Mouse (Mus musculus) neural tube, embryonic 11.5 days (tissue): Measurements from ENCODE around the gene Acta2. TPM values are rescaled to one million over a fixed set of nuclear protein-coding genes. Genes with fewer than 3 reads are reported as not detected.

Source experiments
- ATAC-seq: fragments of 200-750 bp; cut with Nextera tagmentation; 2 replicates; pipeline ENCODE4 v1.8.0; 2017; ENCODE audit warnings: moderate number of reproducible peaks, mild to moderate bottlenecking, moderate TSS enrichment, moderate library complexity; ENCODE audit not compliant: insufficient read depth, low FRiP score, low TSS enrichment
- DNase-seq: peaks from one replicate; pipeline ENCODE4 v3.0.0-alpha.2; 2015; ENCODE audit warnings: low spot score
- H3K27ac ChIP-seq: fragments of 300-500 bp; sonication (generic); 2 replicates; pipeline ENCODE4 v1.5.1; 2014; ENCODE audit warnings: low read depth, mild to moderate bottlenecking, low read length
- H3K27me3 ChIP-seq: fragments of 300-500 bp; sonication (generic); 2 replicates; pipeline ENCODE4 v1.6.1; 2014; ENCODE audit warnings: mild to moderate bottlenecking, low read length, mixed read lengths; ENCODE audit not compliant: control insufficient read depth, insufficient read depth
- H3K36me3 ChIP-seq: fragments of 300-500 bp; sonication (generic); 2 replicates; pipeline ENCODE4 v1.6.1; 2014; ENCODE audit warnings: mild to moderate bottlenecking, low read length, moderate library complexity, mixed read lengths; ENCODE audit not compliant: control insufficient read depth, insufficient read depth
- H3K4me1 ChIP-seq: fragments of 300-500 bp; sonication (generic); 2 replicates; pipeline ENCODE4 v1.6.1; 2014; ENCODE audit warnings: low read length, mixed read lengths; ENCODE audit not compliant: control insufficient read depth, insufficient read depth
- H3K4me2 ChIP-seq: fragments of 300-500 bp; sonication (generic); 2 replicates; pipeline ENCODE4 v1.6.1; 2014; ENCODE audit warnings: low read depth, mild to moderate bottlenecking, moderate library complexity
- H3K4me3 ChIP-seq: fragments of 300-500 bp; sonication (generic); 2 replicates; pipeline ENCODE4 v1.5.1; 2014; ENCODE audit warnings: low read depth, low read length
- H3K9ac ChIP-seq: fragments of 300-500 bp; sonication (generic); 2 replicates; pipeline ENCODE4 v1.6.1; 2014; ENCODE audit warnings: mild to moderate bottlenecking, low read length
- H3K9me3 ChIP-seq: fragments of 300-500 bp; sonication (generic); 2 replicates; pipeline ENCODE4 v1.6.1; 2016; ENCODE audit warnings: low read length; ENCODE audit not compliant: control insufficient read depth
- WGBS: fragments of 180-500 bp; shearing (Covaris S2); extraction: QIAGEN DNeasy Blood & Tissue Kit; methylation state at CpG from one replicate; pipeline ENCODE4 v1.1.7; 2014; 5-methylcytosine and 5-hydroxymethylcytosine counted together
- polyA plus RNA-seq: library from polyadenylated mRNA; unstranded; fragments of >200 nt; fragmentation: Nextera tagmentation; extraction: Ambion mirVana; gene quantifications from 2 replicates; pipeline ENCODE4 v1.2.1, GENCODE M21; 2014

Gene Acta2
- polyA plus RNA-seq, 1 experiment from 2014 or later, result 62.3 TPM

- H3K36me3 ChIP-seq, result no peaks in the 10 kb centered on the region
- H3K9me3 ChIP-seq, result no peaks in the 10 kb centered on the region
- DNase-seq, result no peak
- no peak overlapping the region for H3K27ac ChIP-seq
- no peaks in the 10 kb centered on the region for H3K27me3 ChIP-seq
- no peaks in the 10 kb centered on the region for H3K4me1 ChIP-seq
- WGBS, result 71% methylated on average over 15 of the region's 15 CpGs
- H3K4me3 ChIP-seq, result no peak overlapping the region
- no peak overlapping the region for H3K4me2 ChIP-seq
- no peak overlapping the region for H3K9ac ChIP-seq
- ATAC-seq, result peak; percentile 14; the same call in 1 of the 2 replicates
Observed at GRCm38 (mm10) chr19:34241247-34241915, 14.0 kb downstream of the Acta2 start.

DNA sequence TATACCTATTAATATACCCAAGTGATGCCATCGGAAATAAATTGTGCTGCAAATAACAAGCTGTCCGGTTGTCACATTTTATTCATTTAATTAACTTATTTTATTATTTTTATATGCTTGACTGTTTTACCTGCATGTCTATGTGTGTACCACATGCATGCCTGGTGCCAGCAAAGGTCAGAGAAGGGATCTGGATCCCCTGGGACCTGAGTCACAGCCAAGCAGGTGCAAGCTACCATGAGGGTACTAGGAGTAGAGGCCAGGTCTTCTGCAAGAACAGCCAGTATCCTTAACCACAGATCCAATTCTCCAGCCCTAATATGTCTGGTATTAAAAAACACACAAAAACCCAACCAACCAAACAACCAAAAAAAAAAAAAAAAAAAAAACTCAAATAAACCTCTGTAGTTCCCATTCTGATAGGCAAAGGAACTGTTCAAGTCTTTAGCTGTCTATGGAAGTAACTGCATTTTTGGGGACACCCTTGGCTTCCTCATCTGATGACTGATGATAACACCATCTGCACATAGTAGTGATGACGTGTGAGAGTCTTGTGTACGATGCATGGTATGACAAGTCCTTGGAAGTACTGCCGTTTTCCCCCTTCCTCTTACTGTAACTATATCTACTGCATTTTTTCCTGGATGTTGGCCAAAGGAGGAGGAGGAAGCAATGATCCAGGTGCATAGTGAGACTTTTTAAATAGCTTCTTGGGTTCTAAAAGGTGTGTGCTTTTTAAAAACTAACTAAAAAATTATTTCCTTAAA lies 14.9 kb downstream of the Acta2 start:
- no peaks in the 10 kb centered on the region for H3K9me3 ChIP-seq
- H3K36me3 ChIP-seq, result no peaks in the 10 kb centered on the region
- no peaks in the 10 kb centered on the region for H3K4me1 ChIP-seq
- H3K27me3 ChIP-seq, result no peaks in the 10 kb centered on the region
- H3K9ac ChIP-seq, result no peak overlapping the region
- H3K27ac ChIP-seq, result no peak overlapping the region
- 95% methylated on average over 5 of the region's 5 CpGs for whole genome bisulfite sequencing
- no peak overlapping the region for H3K4me2 ChIP-seq
- DNase-seq (no peak), ATAC-seq (no peak)
- H3K4me3 ChIP-seq, result no peak overlapping the region

DNA sequence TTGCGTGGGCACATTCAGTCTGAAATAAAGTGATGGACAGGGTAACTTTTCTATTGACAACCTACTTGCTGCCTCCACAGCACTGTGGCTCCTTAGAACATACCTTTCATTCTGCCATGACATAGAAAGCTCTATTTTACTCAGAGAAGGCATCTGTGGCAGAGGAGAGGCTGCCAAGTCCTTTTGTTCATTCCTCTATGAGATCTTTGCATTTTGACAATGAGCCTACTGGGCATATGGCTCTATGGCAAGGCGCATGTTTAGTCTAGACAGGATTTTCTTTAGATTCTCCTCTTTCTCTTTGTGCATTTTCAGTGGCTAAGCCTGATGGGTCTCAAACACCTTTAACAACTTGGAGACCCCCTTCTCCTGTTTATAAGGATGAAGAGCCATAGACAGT lies 17.6 kb downstream of the Acta2 start:
- Histone ChIP-seq H3K27ac (no peak overlapping the region), H3K9me3 (no peaks in the 10 kb centered on the region), H3K36me3 (no peaks in the 10 kb centered on the region), H3K4me3 (no peak overlapping the region), H3K9ac (no peak overlapping the region), H3K4me2 (no peak overlapping the region), H3K4me1 (no peaks in the 10 kb centered on the region), H3K27me3 (no peaks in the 10 kb centered on the region)
- ATAC-seq (no peak), DNase-seq (no peak)
- 100% methylated on average over 2 of the region's 2 CpGs for WGBS

DNA sequence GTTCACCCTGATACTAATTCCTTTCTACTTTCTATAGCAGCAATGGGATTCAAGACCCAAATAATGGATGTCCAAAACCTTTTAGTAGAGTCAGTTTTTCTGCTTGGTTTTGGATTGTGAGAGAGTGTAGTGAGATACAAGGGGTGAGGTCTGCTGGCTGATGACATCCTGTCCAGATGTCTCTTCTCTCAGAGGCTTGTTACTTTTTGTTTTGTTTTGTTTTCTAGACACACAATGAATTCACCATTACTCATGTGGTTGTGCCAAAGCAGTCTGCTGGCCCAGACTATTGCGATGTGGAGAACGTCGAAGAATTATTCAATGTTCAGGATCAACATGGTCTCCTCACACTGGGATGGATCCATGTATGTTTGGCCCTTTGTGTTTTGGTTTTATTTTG lies 19.3 kb downstream of the Acta2 start:
- Histone ChIP-seq H3K4me3 (no peak overlapping the region), H3K27me3 (no peaks in the 10 kb centered on the region), H3K4me2 (no peak overlapping the region), H3K9ac (no peak overlapping the region), H3K4me1 (no peaks in the 10 kb centered on the region), H3K27ac (no peak overlapping the region), H3K9me3 (no peaks in the 10 kb centered on the region), H3K36me3 (no peaks in the 10 kb centered on the region)
- 95% methylated on average over 3 of the region's 3 CpGs for WGBS
- no peak for DNase-seq
- ATAC-seq, result no peak

GRCm38 (mm10) chr19:34233944-34234343 lies 21.4 kb downstream of the Acta2 start:
- WGBS, result 79% methylated on average over 14 of the region's 14 CpGs
- no peak overlapping the region for H3K27ac ChIP-seq
- DNase-seq (no peak), ATAC-seq (no peak)
- no peaks in the 10 kb centered on the region for H3K36me3 ChIP-seq
- H3K9ac ChIP-seq, result no peak overlapping the region
- H3K27me3 ChIP-seq, result no peaks in the 10 kb centered on the region
- H3K4me1 ChIP-seq, result no peaks in the 10 kb centered on the region
- H3K9me3 ChIP-seq, result no peaks in the 10 kb centered on the region
- H3K4me3 ChIP-seq, result no peak overlapping the region
- no peak overlapping the region for H3K4me2 ChIP-seq

DNA sequence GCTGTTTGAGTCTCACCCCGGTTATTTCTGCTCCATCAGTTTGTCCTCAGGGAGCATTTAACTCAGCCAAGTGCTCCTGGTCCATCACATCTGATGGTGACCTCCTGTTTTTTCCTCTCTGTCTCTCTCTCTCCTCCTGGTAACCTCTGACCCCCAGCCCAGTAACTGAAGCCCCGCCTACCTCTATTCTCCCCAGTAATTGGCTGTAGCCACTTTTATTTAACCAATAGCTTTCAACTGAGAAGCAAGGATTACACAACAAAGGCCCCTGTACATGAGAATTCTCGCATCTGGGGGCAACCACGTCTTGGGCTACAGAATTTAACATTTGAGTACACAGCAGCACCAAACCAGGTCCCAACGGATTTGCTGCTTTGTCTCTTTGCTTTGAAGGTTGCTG lies 23.1 kb downstream of the Acta2 start:
- no peak overlapping the region for H3K4me3 ChIP-seq
- H3K9me3 ChIP-seq, result no peaks in the 10 kb centered on the region
- H3K27ac ChIP-seq, result no peak overlapping the region
- no peak overlapping the region for H3K9ac ChIP-seq
- no peak for ATAC-seq
- 57% methylated on average over 5 of the region's 5 CpGs for WGBS
- no peaks in the 10 kb centered on the region for H3K27me3 ChIP-seq
- no peaks in the 10 kb centered on the region for H3K4me1 ChIP-seq
- no peak for DNase-seq
- no peaks in the 10 kb centered on the region for H3K36me3 ChIP-seq
- H3K4me2 ChIP-seq, result no peak overlapping the region

- Histone ChIP-seq H3K4me2 (no peak overlapping the region), H3K4me1 (no peaks in the 10 kb centered on the region), H3K9ac (no peak overlapping the region), H3K27me3 (no peaks in the 10 kb centered on the region), H3K9me3 (no peaks in the 10 kb centered on the region), H3K36me3 (no peaks in the 10 kb centered on the region), H3K4me3 (no peak overlapping the region), H3K27ac (no peak overlapping the region)
- ATAC-seq, result no peak
- DNase-seq, result no peak
- 76% methylated on average over 7 of the region's 7 CpGs for WGBS
Observed at GRCm38 (mm10) chr19:34231596-34231995, 23.8 kb downstream of the Acta2 start.

- ATAC-seq, result no peak
- Histone ChIP-seq H3K27me3 (no peaks in the 10 kb centered on the region), H3K9ac (no peak overlapping the region), H3K4me1 (no peaks in the 10 kb centered on the region), H3K9me3 (no peaks in the 10 kb centered on the region), H3K27ac (no peak overlapping the region), H3K4me3 (no peak overlapping the region), H3K4me2 (no peak overlapping the region), H3K36me3 (no peaks in the 10 kb centered on the region)
- DNase-seq, result no peak
- 95% methylated on average over 3 of the region's 3 CpGs for WGBS
Observed at GRCm38 (mm10) chr19:34222805-34223204, 32.6 kb downstream of the Acta2 start.
